Mouse (Mus musculus) forebrain, embryonic 11.5 days (tissue): ENCODE results near the gene Spint4. TPM values are rescaled to one million over a fixed set of nuclear protein-coding genes. Genes with fewer than 3 reads are reported as not detected.

ENCODE experiments used
- ATAC-seq: fragments of 200-750 bp; cut with Nextera tagmentation; replicated peaks from 2 replicates; pipeline ENCODE4 v1.8.0; 2017; ENCODE audit warnings: moderate TSS enrichment; ENCODE audit not compliant: low FRiP score
- DNase-seq: peaks from one replicate; pipeline ENCODE4 v3.0.0-alpha.2; 2017; ENCODE audit warnings: low spot score
- H3K27ac ChIP-seq: fragments of 300-500 bp; sonication (generic); 2 replicates; pipeline ENCODE4 v1.5.1; 2014; ENCODE audit warnings: low read depth, low read length
- H3K27me3 ChIP-seq: fragments of 300-500 bp; sonication (generic); 2 replicates; pipeline ENCODE4 v1.6.1; 2014; ENCODE audit warnings: mild to moderate bottlenecking, low read length, mixed read lengths; ENCODE audit not compliant: control insufficient read depth, insufficient read depth
- H3K36me3 ChIP-seq: fragments of 300-500 bp; sonication (generic); 2 replicates; pipeline ENCODE4 v1.6.1; 2014; ENCODE audit warnings: mild to moderate bottlenecking, low read length, moderate library complexity, mixed read lengths; ENCODE audit not compliant: control insufficient read depth, insufficient read depth
- H3K4me1 ChIP-seq: fragments of 300-500 bp; sonication (generic); replicated peaks from 2 replicates; pipeline ENCODE4 v1.6.1; 2014; ENCODE audit warnings: low read length, mixed read lengths; ENCODE audit not compliant: control insufficient read depth, insufficient read depth
- H3K4me2 ChIP-seq: fragments of 300-500 bp; sonication (generic); 2 replicates; pipeline ENCODE4 v1.6.1; 2014; ENCODE audit warnings: low read depth, mild to moderate bottlenecking, low read length, moderate library complexity, mixed read lengths; ENCODE audit not compliant: severe bottlenecking
- H3K4me3 ChIP-seq: fragments of 300-500 bp; sonication (generic); 2 replicates; pipeline ENCODE4 v1.5.1; 2014; ENCODE audit warnings: low read depth, low read length
- H3K9ac ChIP-seq: fragments of 300-500 bp; sonication (generic); 2 replicates; pipeline ENCODE4 v1.6.1; 2014; ENCODE audit warnings: low read length
- H3K9me3 ChIP-seq: fragments of 300-500 bp; sonication (generic); 2 replicates; pipeline ENCODE4 v1.6.1; 2016; ENCODE audit warnings: low read length, mixed read lengths; ENCODE audit not compliant: control insufficient read depth
- WGBS: fragments of 180-500 bp; shearing (Covaris S2); extraction: QIAGEN DNeasy Blood & Tissue Kit; methylation state at CpG from one replicate; pipeline ENCODE4 v1.1.7; 2014; 5-methylcytosine and 5-hydroxymethylcytosine counted together
- polyA plus RNA-seq: library from polyadenylated mRNA; unstranded; fragments of >200 nt; fragmentation: Nextera tagmentation; extraction: Ambion mirVana; gene quantifications from 2 replicates; pipeline ENCODE4 v1.2.1, GENCODE M21; 2014

Spint4 gene
- not detected in 2 replicates for polyA plus RNA-seq

DNA sequence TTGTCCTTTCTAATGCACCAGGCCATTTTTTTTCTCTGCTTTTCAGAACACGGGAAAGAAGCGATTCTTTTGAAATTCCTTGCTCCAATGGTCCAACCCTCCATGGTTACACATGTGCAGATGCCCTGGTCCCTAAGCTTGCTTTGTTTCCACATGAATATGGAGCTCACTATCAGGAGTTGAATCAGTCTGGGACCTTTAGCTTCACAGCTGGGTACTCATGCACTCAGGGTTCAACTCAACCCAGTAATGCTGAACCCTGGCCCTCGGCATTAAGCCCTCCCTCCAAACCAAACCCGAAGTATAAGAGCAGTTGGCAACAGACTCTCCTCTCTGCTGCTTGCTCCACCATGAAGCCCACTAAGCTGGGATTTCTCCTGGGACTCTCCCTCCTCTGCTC lies at the start of gene Spint4:
Spint4 (plus strand) TSS at position 301 of the 400 bp plus-strand sequence.
- H3K4me3 ChIP-seq = no peak within 1 kb of the TSS
- no peaks in the 10 kb centered on the region for H3K4me1 ChIP-seq
- H3K36me3 ChIP-seq = no peaks in the 10 kb centered on the region
- no peak for DNase-seq
- no peak for ATAC-seq
- H3K27me3 ChIP-seq = no peaks in the 10 kb centered on the region
- H3K9ac ChIP-seq = no peak within 1 kb of the TSS
- no peaks in the 10 kb centered on the region for H3K9me3 ChIP-seq
- 79% methylated on average over 4 of the region's 4 CpGs for WGBS
- H3K27ac ChIP-seq = no peak within 1 kb of the TSS
- H3K4me2 ChIP-seq = no peak within 1 kb of the TSS

- no peak for ATAC-seq
- H3K4me1 ChIP-seq = no peaks in the 10 kb centered on the region
- no peaks in the 10 kb centered on the region for H3K36me3 ChIP-seq
- no peak within 1 kb of the TSS for H3K27ac ChIP-seq
- no peak within 1 kb of the TSS for H3K9ac ChIP-seq
- H3K4me2 ChIP-seq = no peak within 1 kb of the TSS
- 20% methylated on average over 11 of the region's 11 CpGs for WGBS
- no peak within 1 kb of the TSS for H3K4me3 ChIP-seq
- DNase-seq = peak; percentile 74
- no peaks in the 10 kb centered on the region for H3K27me3 ChIP-seq
- H3K9me3 ChIP-seq = no peaks in the 10 kb centered on the region
These were observed 42.4 kb upstream of the Spint4 start, which contains the start of gene Wfdc10 for GRCm38 (mm10) chr2:164655858-164656257. Gene Wfdc10, plus strand, starts transcription at chr2:164656046.

DNA sequence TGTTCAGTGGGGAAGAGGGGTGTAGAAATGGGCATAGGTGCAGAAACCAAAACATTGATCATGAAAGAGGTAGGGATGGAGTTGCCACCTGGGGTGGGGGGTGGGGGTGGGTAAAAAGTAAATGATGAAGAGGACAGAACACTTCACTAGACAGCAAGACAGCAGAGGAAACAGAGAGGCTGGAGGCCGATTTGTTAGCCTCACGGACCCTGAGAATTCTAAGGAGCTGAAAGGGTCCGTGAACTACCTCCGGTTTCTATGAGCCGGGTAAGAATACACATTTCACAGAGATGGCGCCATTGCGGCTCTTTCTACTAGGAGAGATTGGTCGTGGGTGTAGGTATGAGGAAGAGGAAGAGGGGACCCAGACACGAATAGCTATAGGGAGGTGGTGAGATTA lies 41.8 kb upstream of the Spint4 start, which contains the start of gene Wfdc9:
Wfdc9 (minus strand) TSS at position 101 of the 400 bp plus-strand sequence.
- Histone ChIP-seq H3K36me3 (no peaks in the 10 kb centered on the region), H3K27me3 (no peaks in the 10 kb centered on the region), H3K4me3 (no peak within 1 kb of the TSS), H3K9ac (no peak within 1 kb of the TSS), H3K4me2 (no peak within 1 kb of the TSS), H3K4me1 (no peaks in the 10 kb centered on the region), H3K9me3 (no peaks in the 10 kb centered on the region), H3K27ac (no peak within 1 kb of the TSS)
- ATAC-seq (no peak), DNase-seq (no peak)
- 83% methylated on average over 9 of the region's 9 CpGs for WGBS

DNA sequence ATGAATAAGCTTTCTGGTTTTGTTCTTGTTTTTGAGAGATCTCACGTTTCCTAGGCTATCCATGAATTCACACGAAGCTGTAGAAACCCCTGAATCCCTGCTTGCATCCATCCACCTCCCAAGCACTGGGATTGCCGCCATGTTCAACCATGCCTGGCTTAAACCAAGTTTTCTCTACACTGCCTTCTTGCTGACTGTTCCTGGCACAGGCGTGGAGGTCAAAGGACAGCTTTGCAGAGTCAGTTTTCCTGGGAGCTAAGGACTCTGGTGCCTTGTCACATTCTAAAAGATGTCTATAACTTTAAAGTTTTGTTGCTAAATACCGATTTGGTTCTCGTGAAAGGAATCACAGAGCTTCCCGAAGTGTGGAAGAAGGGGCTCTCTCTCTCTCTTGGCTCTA lies 33.5 kb upstream of the Spint4 start:
- DNase-seq = no peak
- WGBS = 87% methylated on average over 7 of the region's 7 CpGs

DNA sequence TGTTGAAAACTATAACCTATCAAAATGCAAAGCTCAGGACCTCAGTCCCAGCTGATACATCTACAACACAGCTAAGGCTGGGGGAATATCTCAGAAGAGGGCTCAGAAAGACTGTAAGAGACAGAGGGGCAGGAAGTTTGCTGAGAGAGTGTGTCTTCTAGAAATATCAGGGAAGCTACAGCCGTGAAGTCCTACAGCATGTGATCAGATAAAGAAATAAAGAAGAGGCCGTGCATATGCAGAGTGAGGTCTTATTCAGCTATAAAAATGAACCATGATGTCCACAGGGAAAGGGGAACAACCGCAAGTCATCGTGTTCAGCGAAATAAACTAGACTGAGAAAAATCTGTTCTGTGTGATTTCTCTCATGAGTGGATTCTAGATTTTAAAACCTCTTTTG lies 28.0 kb upstream of the Spint4 start:
- DNase-seq = no peak
- no peaks in the 10 kb centered on the region for H3K4me1 ChIP-seq
- no peaks in the 10 kb centered on the region; the same call in 1 of the 2 replicates for H3K9me3 ChIP-seq
- no peak for ATAC-seq
- no peaks in the 10 kb centered on the region for H3K27me3 ChIP-seq
- H3K4me2 ChIP-seq = no peak overlapping the region
- H3K9ac ChIP-seq = no peak overlapping the region
- WGBS = 87% methylated on average over 5 of the region's 5 CpGs
- H3K4me3 ChIP-seq = no peak overlapping the region
- no peak overlapping the region for H3K27ac ChIP-seq
- no peaks in the 10 kb centered on the region for H3K36me3 ChIP-seq

More for the DNA sequence above, 33.5 kb upstream of the Spint4 start:
- Histone ChIP-seq H3K4me1 (no peaks in the 10 kb centered on the region), H3K4me2 (no peak overlapping the region), H3K4me3 (no peak overlapping the region), H3K27ac (no peak overlapping the region), H3K9ac (no peak overlapping the region), H3K36me3 (no peaks in the 10 kb centered on the region), H3K9me3 (no peaks in the 10 kb centered on the region; the same call in 1 of the 2 replicates), H3K27me3 (no peaks in the 10 kb centered on the region)
- no peak for ATAC-seq

DNA sequence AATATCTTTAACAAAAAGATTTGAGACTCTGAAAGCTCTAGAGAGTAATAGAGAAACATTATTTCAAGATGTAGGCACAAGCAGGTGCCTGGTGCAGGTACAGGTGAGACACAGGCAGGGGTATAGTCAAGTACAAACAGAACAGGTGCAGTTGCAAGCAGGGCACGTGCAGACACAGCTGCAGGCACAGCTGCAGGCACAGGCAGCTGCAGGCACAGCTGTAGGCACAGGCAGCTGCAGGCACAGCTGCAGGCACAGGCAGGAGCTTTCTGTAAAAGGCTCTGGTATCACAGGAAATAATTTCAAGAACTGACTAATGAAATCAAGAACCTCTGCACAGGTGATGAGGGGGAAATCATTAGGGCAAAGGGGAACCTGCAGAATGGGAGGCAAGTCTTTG lies 27.4 kb upstream of the Spint4 start:
- H3K9ac ChIP-seq = no peak overlapping the region
- H3K4me2 ChIP-seq = no peak overlapping the region
- ATAC-seq (no peak), DNase-seq (no peak)
- H3K27me3 ChIP-seq = no peaks in the 10 kb centered on the region
- no peaks in the 10 kb centered on the region for H3K36me3 ChIP-seq
- H3K4me1 ChIP-seq = no peaks in the 10 kb centered on the region
- H3K27ac ChIP-seq = no peak overlapping the region
- H3K9me3 ChIP-seq = no peaks in the 10 kb centered on the region; the same call in 1 of the 2 replicates
- no peak overlapping the region for H3K4me3 ChIP-seq
- 23% methylated on average over 1 of the region's 1 CpGs for WGBS

DNA sequence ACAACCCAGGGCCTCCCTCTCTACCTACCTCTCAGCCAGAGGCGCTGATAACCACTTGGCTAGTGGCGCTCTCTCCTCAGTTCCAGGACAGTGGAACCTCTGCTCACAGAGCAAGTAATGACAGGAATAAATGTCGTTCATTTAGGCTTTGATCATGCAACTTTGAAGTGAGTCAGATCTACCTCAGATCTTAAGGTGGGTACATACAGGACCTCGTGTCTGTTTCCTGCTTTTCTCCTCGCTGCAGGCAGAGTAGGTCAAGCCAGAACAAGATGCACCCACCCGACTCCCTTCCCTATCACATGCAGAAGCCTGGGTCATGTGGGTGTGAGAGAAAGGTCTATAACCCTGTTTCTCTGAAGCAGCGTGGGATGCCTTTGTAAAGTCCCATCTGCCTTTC lies 24.3 kb upstream of the Spint4 start, which contains the start of gene Wfdc11:
Wfdc11 (minus strand) TSS at position 101 of the 400 bp plus-strand sequence.
- ATAC-seq = no peak
- Histone ChIP-seq H3K27me3 (no peaks in the 10 kb centered on the region), H3K36me3 (no peaks in the 10 kb centered on the region), H3K27ac (no peak within 1 kb of the TSS), H3K4me3 (no peak within 1 kb of the TSS), H3K9ac (no peak within 1 kb of the TSS), H3K4me2 (no peak within 1 kb of the TSS), H3K4me1 (no peaks in the 10 kb centered on the region), H3K9me3 (no peaks in the 10 kb centered on the region)
- DNase-seq = peak; percentile 21
- WGBS = 86% methylated on average over 7 of the region's 7 CpGs

DNA sequence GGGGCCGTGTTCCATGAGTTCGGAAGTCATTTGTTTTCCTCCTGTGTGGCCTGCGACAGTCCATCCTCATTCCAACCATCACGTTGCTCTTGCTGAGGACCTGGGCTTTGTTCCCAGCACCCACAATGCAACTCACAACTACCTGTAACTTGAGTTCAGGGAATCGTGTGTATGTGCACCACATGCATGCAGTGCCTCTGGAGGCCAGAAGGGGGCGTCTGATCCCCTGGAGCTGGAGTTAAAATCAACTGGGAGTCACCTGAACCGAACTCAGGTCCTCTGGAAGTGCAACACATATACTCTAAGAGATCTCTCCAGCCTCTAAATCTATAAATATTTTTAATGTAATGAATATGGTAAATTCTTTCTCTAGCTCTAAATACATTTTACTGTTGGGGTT lies 22.2 kb upstream of the Spint4 start:
- H3K9me3 ChIP-seq = no peaks in the 10 kb centered on the region
- H3K4me1 ChIP-seq = no peaks in the 10 kb centered on the region
- ATAC-seq (no peak), DNase-seq (no peak)
- no peak overlapping the region for H3K9ac ChIP-seq
- no peak overlapping the region for H3K27ac ChIP-seq
- no peak overlapping the region for H3K4me3 ChIP-seq
- 82% methylated on average over 7 of the region's 7 CpGs for WGBS
- no peak overlapping the region for H3K4me2 ChIP-seq
- no peaks in the 10 kb centered on the region for H3K36me3 ChIP-seq
- no peaks in the 10 kb centered on the region for H3K27me3 ChIP-seq

DNA sequence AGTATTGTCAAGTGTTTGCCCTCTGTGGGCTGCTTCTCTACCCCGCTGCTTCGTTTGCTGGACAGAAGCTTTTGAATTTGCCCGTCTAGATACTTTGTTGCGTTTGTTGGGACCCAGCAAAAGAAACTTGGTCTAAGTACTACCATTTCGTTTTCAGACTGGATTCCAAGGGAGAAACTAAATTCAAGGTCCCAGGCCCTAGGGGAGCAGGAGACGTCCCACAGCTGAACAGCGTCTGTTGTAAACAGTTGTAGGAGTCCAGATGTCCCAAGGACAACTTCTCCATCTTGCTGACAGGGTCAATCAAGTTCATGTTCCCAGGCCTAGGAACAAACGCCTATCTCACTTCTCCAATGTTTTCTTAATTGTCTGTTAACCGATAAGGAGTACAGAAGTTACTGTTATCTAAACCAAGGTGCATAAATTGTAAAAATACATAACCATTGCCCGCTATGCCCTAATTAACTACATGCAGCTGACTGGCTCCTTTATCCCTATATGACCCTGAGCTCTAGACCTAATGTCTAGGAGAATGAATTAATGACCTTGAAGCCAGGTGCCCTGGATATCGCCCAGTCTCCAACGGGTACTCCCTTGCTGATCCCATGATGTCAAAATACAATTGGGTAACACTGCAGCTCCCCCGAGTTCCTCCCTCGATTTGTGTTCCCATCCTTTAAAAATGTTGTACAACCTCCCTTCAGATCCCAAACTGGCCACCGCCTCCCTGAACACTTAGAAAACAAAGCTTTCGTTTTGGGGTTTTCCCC lies 21.2 kb upstream of the Spint4 start:
- WGBS = 88% methylated on average over 16 of the region's 16 CpGs
- no peak for ATAC-seq
- Histone ChIP-seq H3K36me3 (no peaks in the 10 kb centered on the region), H3K4me1 (no peaks in the 10 kb centered on the region), H3K4me3 (no peak overlapping the region), H3K4me2 (no peak overlapping the region), H3K9ac (no peak overlapping the region), H3K27ac (no peak overlapping the region), H3K27me3 (no peaks in the 10 kb centered on the region), H3K9me3 (no peaks in the 10 kb centered on the region)
- no peak for DNase-seq
